Mouse (Mus musculus): ENCODE measurements around the gene Igdcc3.

GRCm38 (mm10) chr9:65195982-65196737 is 55.2 kb downstream of the Igdcc3 start:
- TF ChIP-seq JUND (conservative IDR thresholded peaks at IDR 0.05; ENCODE audit: low read depth, low read length): peak; percentile 17
- no peak for TF ChIP-seq CTCF (conservative IDR thresholded peaks at IDR 0.05 in 1 of 2, IDR thresholded peaks at IDR 0.05 in 1 of 2; ENCODE audit: low read depth in 2 of 2, low read length in 2 of 2)
- peak; percentile 99 for TF ChIP-seq POLR2A (IDR thresholded peaks at IDR 0.05; ENCODE audit: low read depth, low read length)

Data from CH12.LX (cell line).